Mouse (Mus musculus) stomach, embryonic 14.5 days (tissue): ENCODE results near the gene 4930433I11Rik. TPM values are rescaled to one million over a fixed set of nuclear protein-coding genes. Genes with fewer than 3 reads are reported as not detected.
"Not testable (repeated sequence)": the region's sequence is repeated elsewhere in the genome, so short reads cannot be mapped to it uniquely, and the experiment has no call there.

Experiments
- ATAC-seq: fragments of 200-750 bp; cut with Nextera tagmentation; 2 replicates; pipeline ENCODE4 v1.8.0; 2017; ENCODE audit warnings: low read depth, moderate TSS enrichment; ENCODE audit not compliant: insufficient number of reproducible peaks, insufficient read depth, low FRiP score
- H3K27ac ChIP-seq: fragments of 300-500 bp; sonication (generic); 2 replicates; pipeline ENCODE4 v1.5.1; 2014; ENCODE audit warnings: mild to moderate bottlenecking, low read length, moderate library complexity, mixed read lengths
- H3K27me3 ChIP-seq: fragments of 300-500 bp; sonication (generic); 2 replicates; pipeline ENCODE4 v1.6.1; 2014; ENCODE audit warnings: low read length, control low read depth, mixed read lengths; ENCODE audit not compliant: control insufficient read depth, insufficient read depth
- H3K36me3 ChIP-seq: fragments of 300-500 bp; sonication (generic); 2 replicates; pipeline ENCODE4 v1.6.1; 2014; ENCODE audit warnings: mild to moderate bottlenecking, control low read depth, low read length, moderate library complexity, mixed read lengths; ENCODE audit not compliant: control insufficient read depth, insufficient read depth
- H3K4me1 ChIP-seq: fragments of 300-500 bp; sonication (generic); 2 replicates; pipeline ENCODE4 v1.6.1; 2014; ENCODE audit warnings: low read length, control low read depth, mixed read lengths; ENCODE audit not compliant: control insufficient read depth, insufficient read depth
- H3K4me2 ChIP-seq: fragments of 300-500 bp; sonication (generic); replicated peaks from 2 replicates; pipeline ENCODE4 v1.6.1; 2014; ENCODE audit warnings: low read depth, low read length, control low read depth
- H3K4me3 ChIP-seq: fragments of 300-500 bp; sonication (generic); 2 replicates; pipeline ENCODE4 v1.5.1; 2014; ENCODE audit warnings: low read depth, low read length, control low read depth
- H3K9ac ChIP-seq: fragments of 300-500 bp; sonication (generic); replicated peaks from 2 replicates; pipeline ENCODE4 v1.6.1; 2014; ENCODE audit warnings: low read depth, mild to moderate bottlenecking, control low read depth, low read length, moderate library complexity, mixed read lengths
- H3K9me3 ChIP-seq: fragments of 300-500 bp; sonication (generic); 2 replicates; pipeline ENCODE4 v1.6.1; 2016; ENCODE audit warnings: low read depth, low read length, control low read depth; ENCODE audit not compliant: control insufficient read depth
- WGBS: fragments of 180-500 bp; shearing (Covaris S2); extraction: QIAGEN DNeasy Blood & Tissue Kit; methylation state at CpG from one replicate; pipeline ENCODE4 v1.1.7; 2014; 5-methylcytosine and 5-hydroxymethylcytosine counted together
- polyA plus RNA-seq: library from polyadenylated mRNA; unstranded; fragments of >200 nt; fragmentation: Nextera tagmentation; extraction: Ambion mirVana; gene quantifications from 2 replicates; pipeline ENCODE4 v1.2.1, GENCODE M21; 2014

4930433I11Rik gene
- polyA plus RNA-seq: not detected in 2 replicates

- no peak within 1 kb of the TSS for H3K4me2 ChIP-seq
- no peak within 1 kb of the TSS for H3K27ac ChIP-seq
- no peaks in the 10 kb centered on the region for H3K36me3 ChIP-seq
- no peak within 1 kb of the TSS for H3K4me3 ChIP-seq
- H3K9ac ChIP-seq: no peak within 1 kb of the TSS
- 93% methylated on average over 1 of the region's 1 CpGs for WGBS
- no peaks in the 10 kb centered on the region for H3K9me3 ChIP-seq
- H3K27me3 ChIP-seq: no peaks in the 10 kb centered on the region
- no peaks in the 10 kb centered on the region for H3K4me1 ChIP-seq
- no peak for ATAC-seq
These were observed at the start of gene 4930433I11Rik for GRCm38 (mm10) chr7:40987243-40987642. TSS of gene 4930433I11Rik (plus strand) at chr7:40987543.

GRCm38 (mm10) chr7:40939371-40939770 is 48.0 kb upstream of the 4930433I11Rik start:
- H3K36me3 ChIP-seq: no peaks in the 10 kb centered on the region
- no peaks in the 10 kb centered on the region for H3K9me3 ChIP-seq
- no peak for ATAC-seq
- H3K4me1 ChIP-seq: no peaks in the 10 kb centered on the region
- no peak overlapping the region for H3K4me3 ChIP-seq
- H3K9ac ChIP-seq: no peak overlapping the region
- H3K27ac ChIP-seq: no peak overlapping the region
- WGBS: 81% methylated on average over 1 of the region's 1 CpGs
- H3K4me2 ChIP-seq: no peak overlapping the region
- H3K27me3 ChIP-seq: no peaks in the 10 kb centered on the region

DNA sequence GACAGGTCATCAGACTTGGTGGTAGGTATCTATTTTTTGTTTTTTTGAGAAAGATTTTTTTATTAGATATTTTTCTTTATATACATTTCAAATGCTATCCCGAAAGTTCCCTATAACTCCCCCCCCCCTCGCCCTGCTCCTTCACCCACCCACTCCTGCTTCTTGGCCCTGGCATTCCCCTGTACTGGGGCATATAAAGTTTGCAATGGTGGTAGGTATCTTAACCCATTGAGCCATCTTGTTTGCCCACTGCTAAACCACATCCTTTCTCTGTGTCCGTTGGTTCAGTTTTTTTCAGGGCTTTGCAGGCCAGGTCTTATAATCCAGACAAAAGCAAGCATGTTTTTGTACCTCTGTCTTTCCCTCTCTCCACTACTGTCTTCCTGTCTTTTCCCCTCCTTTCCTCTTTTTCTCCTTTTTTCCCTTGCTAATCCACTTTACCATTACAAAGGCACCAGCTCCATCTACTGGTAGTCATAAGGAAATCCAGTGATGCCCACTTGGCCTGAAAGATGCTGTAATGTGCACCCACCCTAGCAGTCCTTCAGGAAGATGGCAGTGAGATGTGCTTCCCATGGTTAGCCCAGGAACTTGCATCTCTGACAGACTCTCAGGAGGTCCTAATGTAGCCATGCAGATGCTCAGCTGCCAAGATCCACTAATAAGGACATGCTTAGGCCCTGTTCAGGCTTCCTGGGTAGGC is 45.0 kb upstream of the 4930433I11Rik start:
- Histone ChIP-seq H3K27me3 (no peaks in the 10 kb centered on the region), H3K9ac (no peak overlapping the region), H3K27ac (no peak overlapping the region), H3K36me3 (no peaks in the 10 kb centered on the region), H3K4me3 (no peak overlapping the region), H3K4me1 (no peaks in the 10 kb centered on the region), H3K9me3 (no peaks in the 10 kb centered on the region), H3K4me2 (no peak overlapping the region)
- no peak for ATAC-seq
- WGBS: 57% methylated on average over 3 of the region's 3 CpGs

- H3K9me3 ChIP-seq, H3K27me3 ChIP-seq, H3K4me1 ChIP-seq, ATAC-seq, H3K4me3 ChIP-seq, H3K27ac ChIP-seq, H3K4me2 ChIP-seq, H3K36me3 ChIP-seq, H3K9ac ChIP-seq: not testable (repeated sequence)
- WGBS: 83% methylated on average over 1 of the region's 1 CpGs
These were observed 45.1 kb downstream of the 4930433I11Rik start, which contains the start of gene Gm4884 for GRCm38 (mm10) chr7:41032419-41032818. TSS of gene Gm4884 (plus strand) at chr7:41032719.

DNA sequence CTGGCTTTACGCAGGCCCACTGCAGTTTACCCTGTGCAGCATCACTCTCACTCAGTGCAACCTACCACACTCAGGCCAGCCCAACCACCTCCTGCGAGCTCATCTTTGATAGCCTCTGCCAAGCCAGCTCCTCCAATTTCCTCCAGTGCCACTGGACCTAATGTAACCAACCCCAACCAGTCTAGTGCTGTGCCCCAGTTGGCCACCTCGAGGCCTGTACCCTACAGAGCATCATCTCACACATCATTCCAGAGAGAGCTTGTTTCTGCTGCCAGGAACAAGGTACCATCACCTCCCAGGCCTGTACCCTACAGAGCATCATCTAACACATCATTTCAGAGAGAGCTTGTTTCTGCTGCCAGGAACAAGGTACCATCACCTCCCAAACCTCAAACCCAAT is 56.7 kb downstream of the 4930433I11Rik start:
- not testable (repeated sequence) for H3K27ac ChIP-seq, H3K9ac ChIP-seq, H3K4me1 ChIP-seq, H3K4me2 ChIP-seq, ATAC-seq, H3K27me3 ChIP-seq, H3K36me3 ChIP-seq, H3K4me3 ChIP-seq, H3K9me3 ChIP-seq
- 78% methylated on average over 3 of the region's 3 CpGs for WGBS

Other genes with a start within 250 kb of the 4930433I11Rik start
- 1.9 and 2.4 TPM in 2 replicates for gene Vstm2b, start 89.2 kb upstream of the 4930433I11Rik start, polyA plus RNA-seq
- gene Gm4884, start 45.2 kb downstream of the 4930433I11Rik start, polyA plus RNA-seq: not detected in 2 replicates
- gene Gm5592, start 166.3 kb downstream of the 4930433I11Rik start, polyA plus RNA-seq: not detected in 2 replicates